ENCODE assay signal across 8 mouse cellular contexts in genomic region chr2:128687558-128688120, GRCm38 (mm10). TPM values are rescaled to one million over a fixed set of nuclear protein-coding genes. Genes with fewer than 3 reads are reported as not detected.
DNase-seq lines count a peak whose midpoint lies in the region; ATAC-seq and TF ChIP-seq lines count a peak whose summit lies in the region.

No protein-coding gene starts in this region.

- peak overlapping the region; percentile 97 for H3K4me3 ChIP-seq in erythroblast, embryonic 14.5 days (replicated peaks)
- peak overlapping the region; percentile 92 for H3K4me3 ChIP-seq in C2C12 (ENCODE audit: insufficient read depth, poor library complexity, severe bottlenecking)
- peak overlapping the region; percentile 99 for H3K4me3 ChIP-seq in forebrain, postnatal 0 days (ENCODE audit: low read depth, low read length)
- peak overlapping the region; percentile 95 for H3K4me3 ChIP-seq in liver, embryonic 16.5 days (ENCODE audit: low read depth, low read length)

- DNase-seq in forebrain, postnatal 0 days, result no peak
- no peak for DNase-seq in cerebellum, postnatal 25 days
- no peak for DNase-seq in layer of hippocampus, postnatal 25 days (ENCODE audit: extremely low spot score in 1 of 2, low spot score in 1 of 2)

- ATAC-seq in erythroblast, adult 5-6 weeks (replicated peaks; ENCODE audit: low FRiP score, poor library complexity, severe bottlenecking), result no peak
- ATAC-seq in forebrain, postnatal 0 days, result peak; percentile 92
- ATAC-seq in liver, embryonic 16.5 days (ENCODE audit: low read depth), result no peak
- no peak for ATAC-seq in monocyte, adult 5-6 weeks (replicated peaks; ENCODE audit: insufficient number of reproducible peaks, low FRiP score, low TSS enrichment, poor library complexity, severe bottlenecking)

- H3K27ac ChIP-seq in forebrain, postnatal 0 days (ENCODE audit: low read depth, low read length), result peak overlapping the region; percentile 90
- peak overlapping the region; percentile 57; the same call in 1 of the 2 replicates for H3K27ac ChIP-seq in liver, embryonic 16.5 days (ENCODE audit: low read length)

- H3K4me2 ChIP-seq in forebrain, postnatal 0 days (ENCODE audit: low read depth), result peak overlapping the region; percentile 77
- peak overlapping the region; percentile 86 for H3K4me2 ChIP-seq in liver, embryonic 16.5 days (ENCODE audit: low read depth, low read length)

- H3K79me3 ChIP-seq in C2C12 (ENCODE audit: low read depth), result peaks cover 25% of the 10 kb centered on the region

- peaks cover 31% of the 10 kb centered on the region for H3K4me1 ChIP-seq in erythroblast, embryonic 14.5 days (ENCODE audit: control insufficient read depth)
- peaks cover 15% of the 10 kb centered on the region for H3K4me1 ChIP-seq in forebrain, postnatal 0 days (ENCODE audit: insufficient read depth)
- peaks cover 7% of the 10 kb centered on the region for H3K4me1 ChIP-seq in liver, embryonic 16.5 days (ENCODE audit: control insufficient read depth, low read depth, low read length)

- H3K9ac ChIP-seq in forebrain, postnatal 0 days, result peak overlapping the region; percentile 90
- peak overlapping the region; percentile 96 for H3K9ac ChIP-seq in liver, embryonic 16.5 days (ENCODE audit: low read depth, low read length)

- H3K9me3 ChIP-seq in erythroblast, embryonic 14.5 days (ENCODE audit: control insufficient read depth, low read length), result no peaks in the 10 kb centered on the region
- no peaks in the 10 kb centered on the region for H3K9me3 ChIP-seq in forebrain, postnatal 0 days (ENCODE audit: low read length)
- no peaks in the 10 kb centered on the region for H3K9me3 ChIP-seq in liver, embryonic 16.5 days (replicated peaks; ENCODE audit: control insufficient read depth, low read length)

- H3K36me3 ChIP-seq in erythroblast, embryonic 14.5 days (ENCODE audit: control insufficient read depth), result peaks cover 29% of the 10 kb centered on the region
- H3K36me3 ChIP-seq in C2C12 (ENCODE audit: control insufficient read depth, insufficient read depth), result peaks cover 10% of the 10 kb centered on the region
- H3K36me3 ChIP-seq in forebrain, postnatal 0 days (ENCODE audit: insufficient read depth), result 0 out of 2 replicates have a peak, but pooled peaks cover 11% of the 10 kb centered on the region
- H3K36me3 ChIP-seq in liver, embryonic 16.5 days (ENCODE audit: control insufficient read depth, insufficient read depth), result 0 out of 2 replicates have a peak, but pooled peaks cover 4% of the 10 kb centered on the region

- TF ChIP-seq CTCF in C2C12 (IDR thresholded peaks at IDR 0.05; ENCODE audit: control insufficient read depth, insufficient read depth, insufficient read length), result no peak
- peak; percentile 25; the same call in 1 of the 2 replicates for TF ChIP-seq CTCF in forebrain, postnatal 0 days (IDR thresholded peaks at IDR 0.05; ENCODE audit: low read depth)

- whole genome bisulfite sequencing in forebrain, postnatal 0 days, result 43% methylated on average over 10 of the region's 10 CpGs
- WGBS in liver, embryonic 16.5 days (ENCODE audit: insufficient replicate concordance), result 45% methylated on average over 10 of the region's 10 CpGs

- H3ac ChIP-seq in C2C12 (ENCODE audit: control insufficient read depth, insufficient read length, low read depth), result peak overlapping the region; percentile 99

- H3K27me3 ChIP-seq in erythroblast, embryonic 14.5 days (ENCODE audit: control insufficient read depth), result no peaks in the 10 kb centered on the region
- no peaks in the 10 kb centered on the region for H3K27me3 ChIP-seq in C2C12 (ENCODE audit: control insufficient read depth, insufficient read depth, insufficient read length)
- no peaks in the 10 kb centered on the region for H3K27me3 ChIP-seq in forebrain, postnatal 0 days (ENCODE audit: insufficient read depth, low read length)
- H3K27me3 ChIP-seq in liver, embryonic 16.5 days (ENCODE audit: control insufficient read depth, insufficient read depth, low read depth, low read length), result no peaks in the 10 kb centered on the region

- peaks cover 31% of the 10 kb centered on the region for H3K79me2 ChIP-seq in C2C12 (ENCODE audit: control insufficient read depth, insufficient read depth)

TF ChIP-seq in C2C12, 6 proteins besides CTCF, POLR2A, EP300 and RAD21:
- TF ChIP-seq MAX (IDR thresholded peaks at IDR 0.05) (no peak), MYOD1 (IDR thresholded peaks at IDR 0.05; ENCODE audit: control insufficient read depth, insufficient read length, low read depth) (no peak), FOSL1 (IDR thresholded peaks at IDR 0.05; ENCODE audit: insufficient read depth, low read length, poor library complexity, severe bottlenecking) (no peak), USF1 (IDR thresholded peaks at IDR 0.05; ENCODE audit: low read depth) (no peak), CEBPB (IDR thresholded peaks at IDR 0.05; ENCODE audit: low read depth) (no peak), MYOG (IDR thresholded peaks at IDR 0.05; ENCODE audit: control insufficient read depth, extremely low read depth, insufficient read length) (no peak)

RNA-seq across cellular contexts. Expression of gene Anapc1, which starts 0.4 kb away (rescaled TPM):
- polyA plus RNA-seq in erythroblast, embryonic 14.5 days (2012), result 2.4 and 2.8 TPM in 2 replicates
- total RNA-seq in erythroblast, adult 5-6 weeks (2015; ENCODE audit: low replicate concordance), result 16.9 and 23.2 TPM in 2 replicates
- total RNA-seq in erythroblast, adult 5-6 weeks (2017; ENCODE audit: low replicate concordance), result 26.8 and 30.1 TPM in 2 replicates
- polyA plus RNA-seq in C2C12 (2012; fragmentation: generic; extraction: Trizol), result 45.3 TPM
- total RNA-seq in forebrain, postnatal 0 days (2014; rRNA removed), result 67.6 and 78.5 TPM in 2 replicates
- polyA plus RNA-seq in forebrain, postnatal 0 days (2015; fragmentation: Nextera tagmentation; extraction: Ambion mirVana), result 17.7 and 25.2 TPM in 2 replicates
- 24.2 and 24.9 TPM in 2 replicates for polyA plus RNA-seq in liver, embryonic 16.5 days (2015; fragmentation: Nextera tagmentation; extraction: Ambion mirVana)
- total RNA-seq in monocyte, adult 5-6 weeks (2017), result 71.5 to 134 TPM (median 78.9 TPM) in 3 replicates
- total RNA-seq in layer of hippocampus, postnatal 25 days (2021), result 10 to 100 TPM; 60.3 to 73.0 TPM

RNA-seq across cellular contexts. Expression of gene Mertk, which starts 11.1 kb away (rescaled TPM):
- polyA plus RNA-seq in erythroblast, embryonic 14.5 days (2012), result 0.04 TPM in 1 of 2 replicates, not detected in the other
- total RNA-seq in erythroblast, adult 5-6 weeks (2015; ENCODE audit: low replicate concordance), result 2.1 and 2.9 TPM in 2 replicates
- 2.6 TPM in 2 replicates for total RNA-seq in erythroblast, adult 5-6 weeks (2017; ENCODE audit: low replicate concordance)
- polyA plus RNA-seq in C2C12 (2012; fragmentation: generic; extraction: Trizol), result 4.0 TPM
- total RNA-seq in forebrain, postnatal 0 days (2014; rRNA removed), result 4.0 and 6.1 TPM in 2 replicates
- polyA plus RNA-seq in forebrain, postnatal 0 days (2015; fragmentation: Nextera tagmentation; extraction: Ambion mirVana), result 0.78 and 1.7 TPM in 2 replicates
- polyA plus RNA-seq in liver, embryonic 16.5 days (2015; fragmentation: Nextera tagmentation; extraction: Ambion mirVana), result 6.4 and 7.4 TPM in 2 replicates
- total RNA-seq in monocyte, adult 5-6 weeks (2017), result not detected in 3 replicates
- 10 to 100 TPM; 24.1 to 33.5 TPM for total RNA-seq in layer of hippocampus, postnatal 25 days (2021)
